Mouse (Mus musculus): ENCODE results near the gene Fads2.

DNA sequence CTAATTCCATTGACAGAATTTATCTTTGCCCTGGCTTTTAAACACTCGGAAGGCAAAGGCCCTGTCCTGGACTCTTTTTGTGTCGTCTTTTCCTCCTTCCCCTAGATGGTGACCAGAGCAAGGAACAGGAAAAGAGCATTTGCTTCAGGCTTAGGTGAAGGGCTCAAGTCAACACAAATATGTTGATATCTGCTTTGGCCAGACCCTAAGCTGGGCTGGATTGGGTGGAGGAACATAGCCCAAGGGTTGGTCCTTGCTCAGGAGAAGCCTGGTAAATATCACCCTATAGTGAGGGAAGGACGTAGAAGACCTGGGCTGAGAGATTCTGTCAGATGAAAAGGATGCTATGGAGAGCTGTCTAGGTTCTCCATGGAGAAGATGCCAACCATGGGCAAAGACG is 85.4 kb downstream of the Fads2 start:
- TF ChIP-seq EP300 (IDR thresholded peaks at IDR 0.05; ENCODE audit: low read depth in 1 of 2, low read length in 2 of 2) (no peak), POLR2AphosphoS5 (IDR thresholded peaks at IDR 0.05; ENCODE audit: borderline replicate concordance, low read depth, low read length) (no peak), E2F4 (IDR thresholded peaks at IDR 0.05; ENCODE audit: borderline replicate concordance, low read depth, low read length) (no peak), POLR2A (IDR thresholded peaks at IDR 0.05; ENCODE audit: control insufficient read depth in 1 of 2, insufficient read depth in 1 of 2, low read depth in 1 of 2, low read length in 2 of 2, poor library complexity in 1 of 2) (no peak), USF1 (IDR thresholded peaks at IDR 0.05; ENCODE audit: low read depth, low read length) (no peak), ZC3H11A (IDR thresholded peaks at IDR 0.05; ENCODE audit: low read depth, low read length) (no peak), POLR2AphosphoS2 (IDR thresholded peaks at IDR 0.05; ENCODE audit: low read length) (no peak), RCOR1 (IDR thresholded peaks at IDR 0.05; ENCODE audit: low read depth, low read length) (no peak), BHLHE40 (IDR thresholded peaks at IDR 0.05; ENCODE audit: borderline replicate concordance, low read depth, low read length) (no peak), TAL1 (IDR thresholded peaks at IDR 0.05; ENCODE audit: low read length) (no peak)
